Mouse (Mus musculus): ENCODE data around the gene Gnat1.

Gnat1 gene

DNA sequence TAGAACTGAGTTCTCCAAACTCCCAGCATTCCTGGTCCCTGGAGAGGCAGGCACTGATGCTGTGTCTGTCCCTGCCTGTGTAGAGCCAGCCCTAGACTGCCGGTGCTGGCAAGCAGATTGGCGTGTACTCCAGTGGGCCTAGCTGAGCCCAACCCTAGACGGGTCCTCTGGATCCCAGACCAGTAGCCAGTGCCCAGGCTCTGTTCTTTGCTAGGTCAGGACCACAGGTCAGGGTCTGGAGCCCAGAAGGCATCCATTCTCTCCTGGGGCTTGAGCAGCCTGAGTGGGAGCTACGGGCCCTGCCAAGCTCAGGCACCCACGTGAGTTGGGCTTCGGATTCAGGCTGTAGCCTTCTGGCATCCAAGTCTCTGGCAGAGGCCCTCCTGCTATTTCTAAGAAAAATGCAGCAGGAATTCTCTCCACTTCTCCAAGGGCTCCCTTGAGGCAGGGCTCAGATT, 20.6 kb upstream of the Gnat1 start:
- peak; percentile 39 to 48 for DNase-seq (ENCODE audit: low spot score in 2 of 2)

DNA sequence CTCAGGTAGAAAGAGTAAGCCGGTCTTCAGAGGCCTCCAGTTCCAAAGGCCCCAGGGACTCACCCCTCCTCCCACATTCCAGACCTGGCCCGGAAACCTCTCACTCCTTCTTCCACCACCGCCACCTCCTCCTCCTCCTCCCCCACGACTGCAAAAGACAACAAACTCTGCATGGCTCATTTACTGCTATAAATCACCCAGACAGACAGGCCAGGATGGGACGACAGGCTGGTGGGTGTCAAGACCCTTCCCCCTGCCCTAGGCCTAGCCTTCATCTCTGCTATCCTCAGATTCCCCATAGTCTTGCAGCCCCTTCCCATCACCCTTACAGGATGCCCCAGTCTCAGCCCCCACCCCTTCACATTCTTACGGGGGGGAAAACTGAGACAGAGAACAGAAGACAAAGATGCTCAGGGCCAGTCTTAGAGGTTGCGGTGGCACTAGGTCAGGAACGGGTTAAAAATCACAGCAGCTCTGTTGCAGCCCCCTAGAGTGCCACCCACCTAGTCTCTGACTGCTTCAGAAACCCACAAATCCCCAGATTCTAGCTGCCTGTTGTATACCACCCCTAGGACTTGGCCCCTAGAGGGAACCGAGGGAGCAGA, 20.0 kb upstream of the Gnat1 start:
- DNase-seq (ENCODE audit: low spot score in 2 of 2) = no peak

DNA sequence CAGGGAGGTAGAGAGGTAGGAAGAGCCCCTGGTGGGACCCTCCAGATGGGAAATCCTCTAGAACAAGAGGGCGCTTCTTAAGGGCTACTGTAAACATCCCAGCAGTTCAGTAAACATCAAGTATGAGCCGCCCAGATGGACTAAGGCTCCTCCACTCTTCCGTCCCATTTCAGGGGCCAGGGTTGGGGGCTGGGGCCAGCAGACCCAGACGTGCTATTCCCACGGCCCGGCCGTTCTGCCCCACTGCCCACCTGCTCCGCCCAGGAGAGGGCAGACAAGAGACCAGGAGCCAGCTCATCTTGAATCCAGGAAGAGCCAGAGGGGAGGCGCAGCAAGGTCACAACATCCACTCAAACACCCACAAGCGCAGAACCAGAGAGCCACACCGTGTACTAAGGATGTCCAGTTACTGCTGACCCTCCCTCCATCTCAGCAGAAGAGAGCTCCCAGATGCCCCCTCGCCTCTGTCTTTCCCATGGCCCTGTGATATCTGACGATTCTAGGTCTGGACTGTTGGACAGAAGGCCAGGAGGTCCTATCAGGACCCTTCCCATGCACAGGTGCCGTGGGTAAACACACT, 19.2 kb upstream of the Gnat1 start:
- DNase-seq (ENCODE audit: low spot score in 2 of 2) = no peak

DNA sequence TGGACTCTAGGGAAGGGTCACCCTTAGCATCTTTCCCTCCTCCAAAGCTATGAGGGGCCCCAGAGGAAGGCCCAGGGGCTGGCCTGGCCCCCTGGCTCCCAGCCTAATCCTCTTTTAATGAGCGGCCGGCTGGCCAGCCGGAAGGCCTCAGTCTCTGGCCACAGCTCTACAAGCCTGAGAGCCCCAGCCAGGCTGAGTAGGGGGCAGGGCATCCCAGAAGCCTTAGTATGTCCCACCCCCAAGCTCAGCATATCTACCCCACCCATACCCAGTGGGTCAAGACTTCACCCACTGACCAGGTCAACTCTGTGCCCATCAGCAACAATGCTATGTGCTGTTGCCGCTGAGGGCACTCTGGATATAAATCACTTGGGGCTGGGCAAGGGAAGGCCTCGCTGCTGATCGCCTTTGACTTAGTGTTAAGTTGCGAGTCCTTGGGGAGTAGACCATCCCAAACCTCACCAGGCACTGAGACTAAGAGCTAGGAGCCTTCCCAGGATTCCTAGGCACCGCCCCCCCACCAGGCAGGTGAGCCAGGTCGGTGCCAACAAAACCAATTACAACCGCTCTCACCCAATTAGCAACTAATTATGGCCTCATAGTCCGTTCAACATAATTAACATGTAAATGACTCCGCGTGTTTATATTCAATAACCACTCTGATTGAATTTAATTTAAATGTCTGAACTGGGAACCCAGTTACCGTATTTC, 18.5 kb upstream of the Gnat1 start:
- DNase-seq (ENCODE audit: low spot score in 2 of 2) = no peak

DNA sequence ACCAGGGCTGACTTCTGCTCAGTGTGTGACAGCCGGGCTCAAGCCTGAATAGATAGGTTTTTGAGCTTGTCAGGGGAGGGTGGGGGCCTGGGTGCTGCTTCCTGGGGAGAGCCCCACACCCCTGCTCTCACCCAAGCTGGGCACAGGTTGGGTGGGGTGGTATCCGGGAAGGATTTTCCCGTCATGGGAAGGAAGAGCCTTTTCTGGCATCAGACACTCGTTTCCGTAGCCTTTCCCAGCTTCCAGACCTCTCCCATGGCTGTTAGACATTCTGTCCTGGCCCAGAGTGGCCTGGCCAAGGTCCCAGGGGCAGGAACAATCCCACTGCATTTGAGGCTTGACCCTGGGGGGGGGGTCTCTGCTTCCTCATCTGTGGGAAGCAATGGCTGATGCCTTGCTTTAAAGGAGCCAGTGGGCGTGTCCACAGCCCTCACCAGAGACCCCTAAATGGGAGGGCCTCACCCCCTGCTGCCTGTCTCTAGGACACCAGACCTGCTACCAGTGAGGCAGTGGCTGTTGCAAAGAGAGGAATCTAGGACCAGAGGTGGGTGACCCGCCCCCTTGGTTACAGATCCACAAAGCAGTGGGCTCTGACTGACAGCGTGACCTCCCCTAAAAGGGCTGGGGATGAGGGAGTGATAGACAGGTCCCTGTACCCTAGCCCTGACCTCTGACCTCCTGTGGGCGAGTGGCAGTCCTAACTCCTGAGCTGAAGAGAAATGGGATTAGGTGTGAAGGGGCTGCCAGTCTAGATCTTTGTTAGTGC, 17.5 kb upstream of the Gnat1 start:
- DNase-seq (ENCODE audit: low spot score in 2 of 2) = peak; percentile 35 to 55

DNA sequence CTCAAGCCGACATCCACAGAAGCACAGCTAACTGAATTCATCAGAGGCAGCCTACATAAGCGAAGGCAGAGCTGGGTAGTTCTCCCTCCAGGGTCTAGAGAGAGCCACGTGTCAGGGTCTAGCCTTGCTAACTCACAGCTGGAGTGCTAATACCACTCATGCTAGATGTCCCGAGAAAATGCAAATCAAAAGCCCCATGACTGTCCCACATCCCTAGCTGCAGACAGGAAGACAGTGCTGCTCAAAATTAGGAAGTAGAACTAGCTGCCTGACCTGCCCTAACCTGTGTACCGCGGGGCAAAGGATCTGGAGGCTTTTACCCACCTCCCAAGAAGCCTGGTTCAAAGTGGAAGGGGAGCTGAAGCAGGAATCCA, 16.6 kb upstream of the Gnat1 start:
- no peak for DNase-seq (ENCODE audit: low spot score in 2 of 2)

DNA sequence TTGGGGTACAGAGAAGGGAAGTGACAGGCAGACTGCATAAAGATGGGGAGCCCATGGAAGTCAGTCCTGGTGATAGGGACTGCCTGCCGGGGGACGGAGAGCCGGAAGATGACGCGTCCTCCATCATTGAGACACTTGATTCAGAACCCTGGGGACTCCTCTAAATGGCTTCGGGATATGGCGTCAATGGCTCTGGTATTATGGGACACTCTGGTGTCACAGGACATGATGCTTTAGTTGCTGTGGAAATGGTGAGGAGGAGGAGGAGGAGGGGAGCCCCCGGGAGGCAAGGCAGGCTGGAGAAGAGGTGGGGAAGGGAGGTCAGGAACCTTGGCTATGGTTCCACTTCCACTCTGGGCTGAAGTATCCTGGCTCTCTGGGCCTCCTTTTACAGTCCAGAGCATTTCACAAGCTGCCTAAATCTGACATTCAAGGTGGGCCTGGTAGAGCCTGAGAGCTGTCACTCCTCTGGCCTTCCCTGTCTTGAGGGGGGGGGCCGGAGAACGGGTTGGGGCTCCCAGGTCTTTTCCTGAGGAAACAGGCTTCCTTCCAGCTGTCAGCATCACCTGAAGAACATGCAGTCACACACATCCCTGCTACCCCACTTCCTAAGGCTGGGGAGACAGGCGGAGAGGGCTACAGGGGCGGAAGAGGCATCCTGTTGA, 16.1 kb upstream of the Gnat1 start:
- DNase-seq (ENCODE audit: low spot score in 2 of 2) = no peak

DNA sequence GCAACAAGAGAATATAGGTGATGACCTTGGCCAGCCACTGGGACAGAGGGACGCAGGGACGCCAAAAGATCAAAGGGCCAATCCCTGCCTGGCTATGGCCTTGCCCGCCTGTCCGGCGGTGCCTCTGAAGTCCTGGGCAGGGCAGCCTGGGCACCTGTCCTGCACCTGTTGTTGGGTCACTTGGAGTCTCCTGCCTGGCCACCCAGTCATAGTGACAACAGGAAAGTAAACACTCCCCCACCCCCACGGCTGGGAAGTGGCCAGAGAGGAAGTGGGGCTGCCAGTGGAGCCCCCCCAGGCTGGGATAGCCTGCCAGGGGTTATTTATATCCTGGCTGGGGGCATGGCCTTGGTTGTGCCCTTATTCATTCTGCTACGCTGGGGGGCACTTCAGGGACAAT, 15.1 kb upstream of the Gnat1 start:
- DNase-seq (ENCODE audit: low spot score in 2 of 2) = no peak

DNA sequence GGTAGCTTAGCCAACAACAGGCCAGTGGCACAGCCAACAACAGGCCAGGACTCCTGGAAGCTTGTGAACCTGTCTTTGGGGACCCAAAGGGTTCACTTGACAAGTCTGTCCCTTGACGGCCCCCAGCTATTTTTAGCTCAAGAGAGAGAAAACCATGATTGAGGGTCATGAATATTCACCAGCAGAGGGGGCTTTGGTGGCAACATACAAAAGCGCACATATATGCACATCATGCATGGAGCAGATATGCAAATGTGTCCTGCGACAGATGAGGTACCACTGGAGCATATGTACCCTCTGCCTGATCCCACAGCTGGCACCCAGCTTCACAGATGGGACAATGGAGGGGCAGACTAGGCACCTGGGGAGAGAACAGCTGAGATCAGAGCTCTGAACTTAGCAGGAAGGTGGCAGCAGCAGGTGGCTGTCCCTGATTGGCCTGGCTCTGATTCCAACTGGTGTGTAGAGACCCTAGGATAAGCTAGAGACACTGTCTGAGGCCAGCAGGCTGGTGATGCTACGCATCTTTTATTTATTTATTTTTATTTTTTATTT, 14.0 kb upstream of the Gnat1 start:
- no peak for DNase-seq (ENCODE audit: low spot score in 2 of 2)

DNA sequence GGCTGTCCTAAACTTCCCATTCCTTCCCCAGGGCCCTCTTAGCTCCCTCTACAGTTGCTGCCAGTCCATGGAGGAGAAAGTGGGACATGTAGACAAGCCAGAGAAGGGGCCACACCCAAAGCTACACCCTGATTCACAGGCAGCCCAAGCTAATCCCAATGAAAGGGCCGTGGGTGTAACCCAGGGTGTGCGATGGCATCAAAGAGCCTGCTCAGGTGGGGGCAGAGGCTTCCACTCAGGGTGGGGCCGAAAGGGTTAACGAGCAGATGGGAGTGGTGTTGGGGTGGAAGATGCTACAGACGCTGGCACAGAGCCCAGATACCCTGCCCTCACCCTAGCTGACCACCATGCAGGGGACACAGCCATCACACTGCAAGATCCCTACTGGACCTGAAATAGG, 13.3 kb upstream of the Gnat1 start:
- DNase-seq (ENCODE audit: low spot score in 2 of 2) = no peak

DNA sequence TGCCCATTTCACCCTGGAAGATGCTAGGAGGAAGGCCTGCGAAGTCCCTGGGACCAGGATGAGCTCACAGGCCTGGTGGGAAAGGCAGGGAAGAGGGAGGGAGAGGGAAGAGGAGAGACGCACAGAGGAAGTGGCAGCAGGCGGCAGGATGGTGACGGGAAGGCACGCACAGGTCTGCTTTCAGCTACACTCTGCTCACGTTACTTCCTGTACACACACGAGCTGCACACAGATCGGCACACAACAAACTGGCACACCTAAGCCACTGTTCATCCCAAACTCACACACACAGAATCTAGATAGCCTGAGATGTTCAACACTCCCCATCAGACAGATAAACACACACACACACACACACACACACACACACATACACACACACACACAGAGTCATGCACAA, 10.9 kb upstream of the Gnat1 start:
- DNase-seq (ENCODE audit: low spot score in 2 of 2) = no peak

DNA sequence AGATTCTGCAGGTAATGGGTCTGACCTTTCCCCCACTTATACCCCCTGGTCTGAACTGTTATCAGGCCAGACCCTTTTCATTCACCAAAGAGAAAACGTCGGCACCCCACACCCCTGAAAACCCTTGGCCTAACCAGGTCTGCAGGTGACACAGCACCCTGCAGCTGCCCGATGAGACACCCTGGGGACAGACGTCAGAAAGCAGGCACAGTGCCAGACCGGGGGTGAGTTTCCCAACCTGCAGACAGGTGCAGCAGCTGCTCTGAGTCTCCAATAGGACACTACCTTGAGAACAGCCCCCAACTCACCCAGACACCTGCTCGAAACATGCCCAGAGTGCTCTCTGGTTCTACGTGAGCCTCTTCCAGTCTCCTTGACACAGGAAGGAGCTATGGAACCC, 9.4 kb upstream of the Gnat1 start:
- no peak for DNase-seq (ENCODE audit: low spot score in 2 of 2)

DNA sequence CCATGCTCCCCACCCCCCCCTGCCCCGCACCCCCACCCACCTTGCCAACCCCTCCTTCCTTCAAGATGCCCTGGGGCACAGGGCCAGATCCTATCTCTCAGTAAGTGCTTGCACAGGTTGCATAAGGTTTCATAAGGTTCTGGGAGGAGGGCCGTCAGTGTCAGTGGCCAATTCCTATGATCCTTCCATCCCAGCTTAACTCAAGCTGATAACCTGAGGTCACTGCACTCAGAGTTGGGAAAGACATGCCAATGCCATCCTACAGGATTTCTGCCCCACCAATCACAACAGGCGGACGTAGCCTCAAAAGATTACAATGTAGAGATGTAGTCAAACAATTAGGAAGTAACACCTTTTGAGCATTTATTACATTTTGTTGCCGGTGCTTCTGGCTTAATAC, 8.9 kb upstream of the Gnat1 start:
- DNase-seq (ENCODE audit: low spot score in 2 of 2) = no peak

DNA sequence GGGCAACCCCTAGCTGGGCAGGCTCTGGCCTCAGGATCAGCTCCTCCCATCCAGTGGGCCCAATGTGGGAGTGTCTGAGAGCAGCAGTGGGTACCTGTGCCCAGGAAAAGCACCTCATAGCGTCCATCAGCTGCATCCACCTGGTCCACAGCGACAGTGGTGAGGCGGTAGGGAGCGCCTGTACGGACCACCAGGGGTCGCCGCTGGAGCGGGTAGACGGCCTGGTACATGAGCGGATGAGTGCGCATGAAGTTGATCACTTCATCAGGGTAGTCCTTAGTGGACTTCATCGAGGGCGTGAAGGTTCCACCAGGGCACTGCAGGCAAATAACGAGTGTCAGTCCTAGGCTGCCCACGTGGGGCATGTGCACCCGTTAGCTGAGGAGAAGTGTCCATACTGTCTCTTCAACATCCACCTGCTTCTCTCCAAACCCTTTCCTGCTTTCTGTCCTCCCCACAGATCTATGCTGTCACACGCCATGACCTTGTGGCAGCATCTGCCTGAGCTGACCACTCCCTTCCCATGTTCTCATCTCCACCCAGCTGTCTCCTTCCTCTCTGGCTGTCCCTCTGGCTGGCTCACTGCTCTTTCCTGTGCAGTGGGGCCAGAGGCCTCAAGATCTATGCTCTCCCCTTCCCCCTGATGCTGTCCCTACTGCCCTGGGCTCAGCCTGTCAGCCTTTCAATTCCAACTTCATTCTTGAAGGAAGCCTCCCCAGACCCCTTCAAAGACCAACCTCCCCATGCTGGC, 5.9 kb upstream of the Gnat1 start:
- DNase-seq (ENCODE audit: low spot score in 2 of 2) = peak in 1 of 2 experiments; percentile 61

DNA sequence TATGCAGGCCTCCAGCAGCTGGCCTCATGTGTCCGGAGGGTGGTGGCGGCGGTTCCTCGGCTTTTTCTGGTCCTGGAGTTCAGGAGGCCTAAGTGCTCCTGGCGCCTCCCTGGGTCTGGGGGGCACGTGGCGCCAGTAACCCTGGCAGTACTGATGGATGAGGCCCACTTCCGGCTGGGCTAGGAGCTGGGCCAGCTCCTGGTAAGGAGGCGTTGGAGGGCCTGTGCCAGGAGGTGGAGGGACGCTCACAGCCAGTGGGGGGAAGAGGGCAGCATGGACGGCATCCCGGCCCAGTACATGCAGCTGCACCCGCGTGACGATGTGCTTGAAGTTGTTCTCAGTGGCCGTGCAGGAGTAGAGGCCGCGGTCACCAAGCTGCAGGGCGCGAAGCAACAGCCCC, 2.9 kb upstream of the Gnat1 start:
- no peak for DNase-seq (ENCODE audit: low spot score in 2 of 2)

DNA sequence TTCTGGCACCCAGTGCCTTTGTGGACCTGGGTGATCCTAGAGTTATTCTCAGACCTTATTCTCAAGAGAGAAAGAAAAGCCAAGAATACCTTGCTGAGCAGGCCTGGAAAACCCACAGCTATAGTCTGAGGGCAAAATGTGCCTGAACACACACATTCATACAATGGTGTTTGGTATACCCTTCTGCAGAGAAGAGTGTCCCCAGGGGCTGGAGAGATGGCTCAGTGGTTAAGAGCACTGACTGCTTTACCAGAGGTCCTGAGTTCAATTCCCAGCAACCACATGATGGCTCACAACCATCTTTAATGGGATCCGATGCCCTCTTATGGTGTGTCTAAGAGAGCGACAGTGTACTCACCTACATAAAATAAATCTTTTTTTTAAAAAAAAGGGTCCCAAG, 651 bp downstream of the Gnat1 start:
- DNase-seq (ENCODE audit: low spot score in 2 of 2) = no peak

DNA sequence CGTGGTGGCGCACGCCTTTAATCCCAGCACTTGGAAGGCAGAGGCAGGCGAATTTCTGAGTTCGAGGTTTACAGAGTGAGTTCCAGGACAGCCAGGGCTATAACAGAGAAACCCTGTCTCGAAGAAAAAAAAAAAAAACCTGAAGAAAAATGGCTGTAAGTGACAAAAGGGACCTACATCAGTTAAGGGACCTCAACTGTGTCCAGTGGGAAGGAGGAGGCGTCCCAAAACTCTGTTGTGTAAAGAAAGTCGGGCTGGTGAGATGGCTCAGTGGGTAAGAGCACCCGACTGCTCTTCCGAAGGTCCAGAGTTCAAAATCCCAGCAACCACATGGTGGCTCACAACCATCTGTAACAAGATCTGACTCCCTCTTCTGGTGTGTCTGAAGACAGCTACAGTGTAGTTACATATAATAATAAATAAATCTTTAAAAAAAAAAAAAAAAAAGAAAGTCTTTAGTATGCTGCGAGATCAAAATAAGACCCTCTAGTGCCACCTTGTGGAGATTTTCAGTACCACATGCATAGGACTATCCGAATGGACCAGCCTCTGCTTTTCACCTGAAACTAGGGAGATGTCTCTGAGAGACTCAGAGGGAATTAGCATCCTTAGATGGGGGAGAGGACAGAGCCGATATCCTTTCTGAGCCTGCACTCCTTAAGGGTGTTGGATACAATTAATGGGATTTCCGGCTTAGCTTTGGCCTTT, 1.5 kb downstream of the Gnat1 start:
- peak in 1 of 2 experiments; percentile 81 for DNase-seq (ENCODE audit: low spot score in 2 of 2)

DNA sequence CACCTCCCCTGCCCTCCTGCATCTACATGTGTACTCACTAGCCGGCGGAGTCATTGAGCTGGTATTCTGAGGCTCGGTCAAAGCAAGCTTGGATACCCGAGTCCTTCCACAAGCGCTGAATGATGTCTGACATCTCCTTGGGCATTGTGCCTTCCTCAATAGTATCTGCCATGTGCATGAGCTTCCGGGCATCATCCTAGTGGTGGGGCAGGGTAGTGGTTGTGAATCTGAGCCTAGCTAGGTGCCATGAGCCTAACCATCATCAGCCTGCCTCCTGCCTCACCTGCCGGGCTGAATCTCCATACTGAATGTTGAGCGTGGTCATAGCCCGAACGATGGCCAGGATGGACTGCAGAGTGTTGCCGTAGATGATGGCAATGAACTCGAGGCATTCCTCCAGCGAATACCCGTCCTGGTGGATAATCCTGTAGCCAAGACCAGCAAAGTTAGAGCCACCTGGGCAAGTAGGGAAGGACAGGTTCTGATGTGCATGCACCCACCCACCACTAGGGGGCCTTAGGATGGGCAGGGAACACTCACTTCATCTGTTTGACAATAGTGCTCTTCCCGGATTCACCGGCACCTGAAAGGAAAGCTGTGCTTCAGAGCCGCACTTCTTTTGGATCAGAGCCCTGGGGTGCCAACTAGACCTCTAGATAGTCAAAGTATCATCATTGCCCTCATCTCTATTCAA, 2.3 kb downstream of the Gnat1 start:
- DNase-seq (ENCODE audit: low spot score in 2 of 2) = no peak

DNA sequence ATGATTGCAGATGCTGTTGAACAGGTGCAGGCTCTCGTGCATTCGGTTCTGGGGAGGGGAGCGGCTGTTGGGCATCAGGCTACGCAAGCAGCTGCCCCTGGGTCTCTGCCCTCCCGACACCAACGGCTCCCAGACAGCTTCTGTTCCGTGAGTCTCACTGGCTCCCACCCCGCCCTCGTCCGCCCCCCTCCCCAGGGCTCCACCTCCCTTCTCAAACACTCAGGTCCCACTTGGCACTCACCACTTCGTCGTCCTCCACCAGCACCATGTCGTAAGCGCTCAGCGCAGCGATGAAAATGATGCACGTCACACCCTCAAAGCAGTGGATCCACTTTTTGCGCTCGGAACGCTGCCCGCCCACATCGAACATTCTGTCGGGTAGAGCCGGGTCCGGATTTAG, 3.2 kb downstream of the Gnat1 start:
- no peak for DNase-seq (ENCODE audit: low spot score in 2 of 2)
